Mouse (Mus musculus): ENCODE measurements around the gene Traf5.

GRCm38 (mm10) chr1:191956871-191957270, 135.5 kb downstream of the Traf5 start:
- TF ChIP-seq CTCF (IDR thresholded peaks at IDR 0.05; ENCODE audit: extremely low read depth, insufficient read depth, insufficient read length, insufficient replicate concordance) (no peak), POLR2A (IDR thresholded peaks at IDR 0.05; ENCODE audit: low read depth, low read length) (no peak)

All from spleen, adult 2 months (tissue).